Mouse (Mus musculus): ENCODE measurements at regions not wholly inside any gene's neighbourhood (a gene's known extent, or its start where the extent isn't known, plus 50 kb on each side); places are given as distances from the start of the nearest gene placed in this dataset.

GRCm38 (mm10) chr8:92130025-92130557, 227.3 kb upstream of the Irx5 start:
- DNase-seq: no peak

- DNase-seq: no peak
Measured at GRCm38 (mm10) chr8:92129241-92130015, 228.0 kb upstream of the Irx5 start.

- DNase-seq: no peak
Measured at GRCm38 (mm10) chr8:92125631-92126030, 231.8 kb upstream of the Irx5 start.

- DNase-seq: no peak
Measured at GRCm38 (mm10) chr8:92121296-92121695, 236.1 kb upstream of the Irx5 start.

- no peak for DNase-seq
Measured at GRCm38 (mm10) chr8:92115479-92116267, 241.8 kb upstream of the Irx5 start.

GRCm38 (mm10) chr8:92114311-92115275, 242.8 kb upstream of the Irx5 start:
- DNase-seq: no peak

- no peak for DNase-seq
Measured at GRCm38 (mm10) chr8:92113901-92114300, 243.5 kb upstream of the Irx5 start.

GRCm38 (mm10) chr8:92113386-92113785, 244.0 kb upstream of the Irx5 start:
- DNase-seq: no peak

GRCm38 (mm10) chr8:92104561-92104960, 252.9 kb upstream of the Irx5 start:
- no peak for DNase-seq

GRCm38 (mm10) chr8:92102521-92102920, 254.9 kb upstream of the Irx5 start:
- DNase-seq: no peak

- no peak for DNase-seq
Measured at GRCm38 (mm10) chr8:92095276-92095675, 262.1 kb upstream of the Irx5 start.

GRCm38 (mm10) chr8:92084124-92084523, 273.3 kb upstream of the Irx5 start:
- DNase-seq: no peak

GRCm38 (mm10) chr8:92081900-92082299, 275.5 kb upstream of the Irx5 start:
- no peak for DNase-seq

GRCm38 (mm10) chr8:92080852-92081251, 276.6 kb upstream of the Irx5 start:
- no peak for DNase-seq

- DNase-seq: no peak
Measured at GRCm38 (mm10) chr8:92077611-92078010, 275.7 kb upstream of the Irx3 start.

- DNase-seq: no peak
Measured at GRCm38 (mm10) chr8:92072254-92072615, 270.4 kb upstream of the Irx3 start.

GRCm38 (mm10) chr8:92071305-92072253, 269.7 kb upstream of the Irx3 start:
- no peak for DNase-seq

- DNase-seq: no peak
Measured at GRCm38 (mm10) chr8:92070704-92071103, 268.8 kb upstream of the Irx3 start.

GRCm38 (mm10) chr8:92066435-92066834, 264.6 kb upstream of the Irx3 start:
- no peak for DNase-seq

GRCm38 (mm10) chr8:92065554-92066239, 263.8 kb upstream of the Irx3 start:
- DNase-seq: no peak
